Mouse (Mus musculus) gastrocnemius, postnatal 14 days (tissue): Measurements from ENCODE around the gene Nos3. TPM values are rescaled to one million over a fixed set of nuclear protein-coding genes. Genes with fewer than 3 reads are reported as not detected.
A peak's percentile ranks its signal among the peaks of the same experiment; 100 is the strongest.

ENCODE experiments used
- DNase-seq: peaks from one replicate; pipeline ENCODE4 v3.0.0; 2021; ENCODE audit warnings: mixed read lengths
- intact Hi-C: fragments of 180-260 bp; cut with DNase I; formaldehyde crosslinking; loops from one replicate; pipeline ENCODE4 v1.15.1; 2025; ENCODE audit warnings: low total_unique reads
- long read RNA-seq, 2 experiments: library from polyadenylated mRNA; stranded (forward); transcript quantifications; one replicate each; pipeline ENCODE4 v2.0.0; 2021
- total RNA-seq, 2 experiments: library from RNA; stranded (reverse); gene quantifications; 2 replicates each; pipeline ENCODE4 v1.2.3; 2021

Nos3 gene
- total RNA-seq: 10 to 100 TPM in 1 of 2 experiments, 1 to 10 TPM in 1; 8.6 to 10.6 TPM
- long read RNA-seq, experiment 1, full-length matches to known transcripts: 17 of 22 reads
- long read RNA-seq, experiment 1, partial matches to known transcripts: 1 of 22 reads
- long read RNA-seq, experiment 1, other reads (novel, unspliced or antisense): 4 of 22 reads
- long read RNA-seq, experiment 2, full-length matches to known transcripts: 18 of 28 reads
- long read RNA-seq, experiment 2, partial matches to known transcripts: 6 of 28 reads
- long read RNA-seq, experiment 2, other reads (novel, unspliced or antisense): 4 of 28 reads

DNA sequence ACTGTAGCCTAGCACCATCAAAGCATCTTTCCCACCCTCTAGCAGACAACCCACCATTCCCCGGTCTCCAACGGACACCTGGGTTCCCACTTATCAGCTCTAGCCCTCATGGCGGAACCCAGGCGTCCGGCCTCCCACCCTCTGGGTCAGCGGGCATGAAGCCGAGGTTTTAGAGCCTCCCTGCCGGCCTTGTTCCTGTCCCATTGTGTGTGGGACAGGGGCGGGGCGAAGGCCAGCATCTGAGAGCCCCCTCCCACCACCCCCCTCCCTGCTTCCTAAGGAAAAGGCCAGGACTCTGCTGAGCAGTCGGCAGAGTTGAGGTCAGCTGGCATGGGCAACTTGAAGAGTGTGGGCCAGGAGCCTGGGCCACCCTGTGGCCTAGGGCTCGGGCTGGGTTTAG is at the start of gene Nos3:
Gene Nos3 (plus strand): TSS at position 303 of the 400 bp plus-strand sequence.
- peak; percentile 61 for DNase-seq
- intact Hi-C loops: no loop called here

DNA sequence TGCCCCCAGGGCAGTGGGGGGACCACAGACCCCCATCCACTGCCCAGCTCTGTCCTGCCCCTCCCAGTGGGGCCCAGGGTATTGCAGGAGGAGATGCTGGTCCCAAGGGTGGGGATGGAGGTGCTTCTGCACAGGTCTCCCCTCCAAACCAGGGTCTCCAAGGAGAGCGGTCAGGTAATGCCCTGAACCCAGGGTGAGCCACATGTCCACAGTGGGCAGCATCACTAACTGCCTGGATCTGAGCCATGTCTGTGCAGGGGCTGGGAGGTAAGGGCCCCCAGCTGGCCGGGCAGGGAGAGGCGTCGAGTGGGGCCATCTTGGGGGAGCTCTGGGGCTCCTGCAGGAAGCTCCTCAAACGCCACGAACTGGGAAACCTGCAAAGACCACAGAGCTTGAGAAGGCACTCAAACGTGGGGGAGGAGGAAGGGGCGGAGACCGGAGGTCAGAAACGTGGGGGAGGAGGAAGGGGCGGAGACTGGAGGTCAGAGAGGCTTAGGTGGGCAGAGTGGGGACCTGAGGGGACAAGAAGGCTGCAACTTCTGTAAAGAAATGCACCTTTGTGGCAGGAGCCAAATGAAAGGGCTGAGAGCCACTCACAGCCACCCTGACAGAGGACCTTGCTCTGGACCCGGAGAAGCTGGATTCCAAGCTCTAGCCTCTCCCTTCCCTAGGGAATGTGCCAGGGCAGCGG is 44.7 kb upstream of the Nos3 start:
- DNase-seq: no peak
- intact Hi-C loops: no loop called here

DNA sequence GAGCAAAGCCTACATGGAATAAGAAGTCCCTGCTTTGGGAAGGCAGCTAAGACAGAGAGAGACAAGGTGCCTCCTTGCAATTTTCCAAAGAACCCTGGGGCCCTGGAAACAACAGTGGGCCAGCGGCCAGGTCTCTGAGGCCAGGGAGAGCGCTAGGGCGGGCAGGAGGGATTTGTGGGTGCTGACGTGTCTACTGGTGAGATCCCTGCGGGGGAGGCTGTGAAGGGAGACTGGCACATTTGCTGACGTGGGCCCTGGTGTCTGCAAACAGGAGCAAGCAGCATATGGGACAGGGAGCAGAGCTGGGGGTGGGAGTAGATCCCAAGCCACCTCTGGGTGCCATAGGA is 44.2 kb upstream of the Nos3 start:
- no peak for DNase-seq
- intact Hi-C loops: no loop called here

DNA sequence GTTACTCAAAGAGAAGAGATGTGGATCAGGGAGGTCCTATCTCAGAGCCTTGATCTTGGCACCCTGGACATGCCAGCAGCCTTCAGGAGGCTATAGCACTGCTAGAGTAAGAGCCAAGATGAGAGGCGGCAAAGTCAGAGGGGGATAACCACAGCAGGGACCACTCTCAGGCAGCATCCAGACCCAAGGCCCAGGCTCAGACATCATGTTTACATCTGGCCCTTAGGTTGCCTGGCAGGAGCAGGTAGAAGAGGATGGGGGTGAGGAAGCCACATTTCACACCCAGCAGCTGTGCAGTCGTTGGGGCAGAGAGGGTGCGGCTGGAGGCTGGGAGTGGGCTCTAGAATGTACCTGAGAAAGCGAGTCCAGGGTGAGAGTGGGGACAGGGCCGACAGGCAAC is 43.7 kb upstream of the Nos3 start:
- intact Hi-C loops: no loop called here
- DNase-seq: no peak

DNA sequence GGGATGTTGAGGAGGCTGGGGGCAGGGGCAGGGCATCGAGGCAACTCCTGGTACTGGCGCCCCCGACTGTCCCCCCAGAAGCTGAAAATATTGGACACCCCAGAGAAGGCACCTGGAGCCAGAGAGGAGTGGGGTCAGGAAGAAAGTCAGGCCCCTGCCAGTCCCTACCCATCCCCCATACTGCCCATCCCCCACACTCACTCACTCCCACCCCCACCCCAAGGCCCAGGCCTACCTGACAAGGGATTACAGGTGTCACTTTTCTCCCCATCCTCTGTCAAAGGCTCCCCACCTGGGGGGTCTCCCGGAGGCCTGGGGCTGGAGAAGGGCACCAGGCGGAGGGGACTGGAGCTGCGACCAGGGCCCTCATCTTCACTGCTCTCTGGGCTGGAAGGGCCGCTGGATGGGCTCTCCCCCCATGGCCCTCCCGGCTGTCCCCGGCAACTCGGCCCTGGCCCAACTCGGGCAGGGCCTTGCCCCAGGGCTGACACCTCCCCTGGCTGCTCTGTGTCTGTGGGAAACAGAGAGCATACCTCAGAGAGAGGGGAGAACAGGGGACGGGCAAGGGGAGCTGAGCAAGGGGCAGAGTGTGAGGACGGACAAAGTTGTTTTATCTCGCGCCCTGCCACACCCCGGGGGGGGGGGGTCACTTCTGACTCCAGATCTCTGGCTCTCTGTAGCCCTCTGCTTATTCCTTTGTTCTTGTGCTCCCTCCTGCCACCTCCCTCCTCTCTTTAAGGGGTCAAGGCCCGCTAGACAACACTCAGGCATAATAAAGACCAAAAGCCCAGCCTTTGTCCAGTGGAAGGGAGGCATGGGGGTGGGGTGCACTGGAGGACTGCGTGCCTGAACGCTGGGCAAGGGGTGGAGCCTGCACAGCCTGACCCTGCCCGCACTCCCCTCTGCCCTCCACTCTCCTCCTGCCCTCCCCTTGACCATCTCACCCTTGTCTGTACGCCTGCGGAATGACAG is 42.6 kb upstream of the Nos3 start:
- intact Hi-C loops: no loop called here
- no peak for DNase-seq

DNA sequence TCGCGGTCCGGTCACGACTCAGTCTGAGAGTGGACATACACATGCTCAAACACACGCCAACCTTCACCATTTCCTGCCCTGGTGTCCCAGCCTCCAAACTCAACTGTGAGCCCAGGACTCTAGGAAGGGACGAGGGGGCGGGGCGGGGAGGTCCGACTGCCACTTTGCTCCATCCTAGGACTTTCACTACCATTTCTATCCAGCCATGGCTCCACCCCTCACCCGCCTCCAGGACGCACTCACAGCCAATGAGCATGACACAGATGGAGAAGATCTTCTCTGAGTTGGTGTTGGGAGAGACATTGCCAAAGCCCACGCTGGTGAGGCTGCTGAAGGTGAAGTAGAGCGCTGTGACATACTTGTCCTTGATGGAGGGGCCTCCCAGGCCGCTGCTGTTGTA is 39.4 kb upstream of the Nos3 start:
- DNase-seq: no peak
- intact Hi-C loops: no loop called here

DNA sequence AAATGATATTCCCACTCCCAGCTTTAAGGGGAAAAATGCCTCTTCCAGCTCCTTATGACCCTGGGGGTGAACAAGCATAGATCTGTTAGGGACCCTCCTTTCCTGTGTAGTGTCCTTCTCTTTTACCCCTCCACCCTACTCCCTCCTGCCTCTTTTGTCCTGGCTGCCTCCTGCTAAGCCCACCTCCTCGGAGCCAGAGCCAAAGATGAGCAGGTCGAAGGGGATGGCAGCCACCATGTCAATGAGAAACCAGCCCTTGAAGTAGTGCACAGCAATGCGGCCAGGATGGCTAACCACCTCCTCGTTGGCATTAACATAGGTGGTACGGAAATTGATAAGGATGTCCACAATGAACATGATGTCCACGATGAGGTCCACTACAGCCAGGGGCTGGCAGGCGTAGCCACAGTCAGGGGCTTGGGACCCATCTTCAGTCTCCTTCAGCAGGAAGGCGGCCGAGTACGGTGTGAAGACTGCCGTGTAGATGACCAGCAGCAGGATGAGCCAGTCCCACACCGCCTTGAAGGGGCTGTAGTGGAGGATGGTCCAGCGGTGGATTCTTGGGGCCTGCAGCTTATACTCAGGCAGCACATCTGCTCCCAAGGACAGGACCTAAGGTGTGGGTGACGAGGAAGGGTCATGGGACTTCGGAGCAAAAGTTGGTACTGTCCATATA is 38.3 kb upstream of the Nos3 start:
- intact Hi-C loops: no loop called here

DNA sequence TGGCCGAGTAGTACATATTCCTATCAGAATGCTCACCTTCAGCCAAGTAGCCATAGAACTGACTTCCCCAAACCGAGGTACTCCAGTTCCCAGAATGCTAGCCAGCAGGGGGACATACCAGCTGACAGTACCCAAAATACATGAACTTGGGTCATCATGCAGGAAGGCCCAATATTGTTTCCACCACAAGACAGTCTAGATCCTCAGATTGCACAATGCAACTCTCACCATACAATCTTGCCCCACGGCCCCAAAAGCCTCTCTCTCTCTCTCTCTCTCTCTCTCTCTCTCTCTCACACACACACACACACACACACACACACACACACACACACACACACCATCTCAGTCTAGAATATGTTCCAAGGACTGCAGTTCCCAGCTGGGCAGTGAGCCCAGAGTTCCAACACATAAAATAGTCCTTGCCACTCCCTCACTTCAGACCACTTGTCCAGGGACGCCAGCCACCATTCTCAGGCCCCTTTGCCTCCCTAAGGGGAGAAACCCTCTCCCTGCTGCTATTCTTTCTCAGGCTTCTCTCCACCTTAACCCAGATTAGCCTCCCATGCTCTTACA is 37.7 kb upstream of the Nos3 start:
- intact Hi-C loops: no loop called here
- no peak for DNase-seq

More for the DNA sequence above, 38.3 kb upstream of the Nos3 start:
- DNase-seq: no peak

DNA sequence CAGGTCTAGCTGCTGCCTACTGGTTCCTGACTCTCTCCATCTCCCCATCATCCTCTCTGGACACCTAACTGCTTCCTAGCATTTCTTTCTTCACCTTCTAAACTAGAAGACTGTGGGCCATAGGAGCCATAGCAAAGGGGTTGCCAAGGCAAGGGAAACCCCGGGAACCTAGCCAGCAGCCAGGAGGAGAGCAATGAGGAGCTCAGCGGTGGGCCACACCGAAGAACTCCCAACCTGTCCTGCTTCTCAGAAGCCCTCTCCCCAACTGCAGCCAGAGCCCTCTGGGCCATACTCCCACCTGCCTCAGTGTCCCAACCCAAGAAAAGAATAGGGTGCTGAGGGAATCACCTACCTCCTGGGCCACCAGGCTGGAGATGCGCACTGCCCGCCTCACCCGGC is 35.8 kb upstream of the Nos3 start:
- no peak for DNase-seq
- intact Hi-C loops: no loop called here

DNA sequence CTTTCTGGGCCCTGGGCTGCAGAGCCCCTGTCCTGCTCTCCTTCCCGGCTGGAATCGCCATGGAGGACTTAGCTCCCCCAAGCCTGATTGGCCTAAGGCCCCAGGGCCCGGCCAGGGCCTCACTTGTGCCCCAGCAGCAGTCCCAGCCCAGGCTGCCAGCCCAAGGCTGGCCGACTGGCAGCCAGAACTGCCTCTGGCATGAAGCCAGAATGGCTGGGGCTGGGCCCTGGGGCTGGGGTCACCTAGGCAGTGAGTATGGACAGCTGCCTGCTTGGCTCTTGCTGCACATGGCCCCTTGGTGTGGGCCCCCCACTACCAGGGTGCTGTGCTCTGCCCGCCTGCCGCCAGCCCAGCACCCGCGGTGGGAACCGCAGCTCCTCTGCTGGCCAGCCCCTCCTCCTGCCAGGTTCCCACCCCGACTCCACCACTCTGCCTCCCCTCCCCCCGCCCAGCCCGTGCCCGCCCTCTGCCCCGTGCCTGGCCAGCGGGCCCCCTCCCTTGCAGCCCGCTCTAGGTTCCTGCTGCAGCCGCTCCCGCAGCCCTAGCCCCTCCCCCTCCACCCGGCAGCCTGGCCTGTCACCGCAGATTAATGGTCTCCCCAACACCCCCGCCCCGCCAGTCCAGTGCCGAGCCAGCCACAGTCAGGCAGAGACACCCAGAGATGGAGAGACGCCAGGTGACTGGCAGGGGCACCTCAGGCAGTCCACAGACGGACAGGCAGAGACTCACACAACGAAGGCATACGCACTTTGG is 35.2 kb upstream of the Nos3 start:
- intact Hi-C loops: no loop called here
- DNase-seq: peak; percentile 87

DNA sequence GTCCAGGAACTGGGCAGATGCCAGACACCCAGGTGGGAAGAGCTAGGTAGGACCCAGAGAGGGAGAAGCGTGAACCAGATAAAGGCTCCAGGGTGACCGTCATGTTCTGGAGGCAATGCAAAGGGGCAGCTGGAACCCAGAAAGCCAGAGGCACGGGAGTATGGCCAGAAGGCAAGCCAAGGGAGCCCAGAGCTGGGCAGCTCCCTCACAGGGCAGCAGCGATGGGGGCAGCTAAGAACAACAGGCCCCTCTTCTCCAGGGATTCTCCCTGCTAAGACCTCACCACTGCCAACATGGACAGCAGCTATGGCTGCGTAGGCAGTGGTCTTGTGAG is 34.7 kb upstream of the Nos3 start:
- intact Hi-C loops: no loop called here
- no peak for DNase-seq

DNA sequence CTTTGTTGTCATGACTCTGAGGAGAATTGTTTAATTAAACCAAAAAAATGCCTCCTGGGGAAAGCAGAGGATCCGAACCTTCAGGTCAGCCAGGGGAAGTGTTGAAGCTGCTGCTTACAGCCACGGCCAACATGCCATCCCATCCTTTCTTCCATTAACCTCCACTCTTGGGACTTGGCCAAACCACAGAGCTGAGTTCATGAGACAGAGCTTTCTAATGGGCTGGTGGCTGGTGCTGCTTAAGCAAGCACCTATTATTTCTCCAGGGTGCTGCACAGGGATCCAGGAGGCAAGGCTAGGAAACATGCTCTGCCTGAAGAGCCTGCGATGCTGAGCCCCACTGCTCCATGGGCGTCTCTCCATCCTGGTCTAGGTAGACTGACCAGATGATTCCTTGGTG is 32.2 kb upstream of the Nos3 start:
- intact Hi-C loops: no loop called here

DNA sequence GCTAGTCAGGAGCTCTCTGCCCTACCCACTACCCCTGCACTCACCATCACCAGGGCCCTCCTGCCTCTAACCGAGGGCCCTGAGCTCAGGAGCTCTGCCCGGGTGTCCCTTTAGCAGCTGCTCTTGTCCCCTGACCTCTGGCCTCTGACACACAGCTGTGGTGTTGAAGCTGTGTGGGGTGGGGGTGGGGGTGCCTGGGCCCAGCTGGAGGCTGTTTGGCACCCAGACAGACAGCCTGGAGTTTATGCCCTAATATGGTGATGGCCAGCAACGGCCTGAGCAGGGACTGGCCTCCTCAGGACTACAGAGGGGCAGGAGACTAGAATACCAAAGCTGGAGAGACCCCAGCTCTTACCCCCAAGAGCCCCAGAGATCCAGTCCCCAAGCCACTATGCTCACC is 29.9 kb upstream of the Nos3 start:
- DNase-seq: no peak
- intact Hi-C loops: no loop called here

More for the DNA sequence above, 32.2 kb upstream of the Nos3 start:
- no peak for DNase-seq

DNA sequence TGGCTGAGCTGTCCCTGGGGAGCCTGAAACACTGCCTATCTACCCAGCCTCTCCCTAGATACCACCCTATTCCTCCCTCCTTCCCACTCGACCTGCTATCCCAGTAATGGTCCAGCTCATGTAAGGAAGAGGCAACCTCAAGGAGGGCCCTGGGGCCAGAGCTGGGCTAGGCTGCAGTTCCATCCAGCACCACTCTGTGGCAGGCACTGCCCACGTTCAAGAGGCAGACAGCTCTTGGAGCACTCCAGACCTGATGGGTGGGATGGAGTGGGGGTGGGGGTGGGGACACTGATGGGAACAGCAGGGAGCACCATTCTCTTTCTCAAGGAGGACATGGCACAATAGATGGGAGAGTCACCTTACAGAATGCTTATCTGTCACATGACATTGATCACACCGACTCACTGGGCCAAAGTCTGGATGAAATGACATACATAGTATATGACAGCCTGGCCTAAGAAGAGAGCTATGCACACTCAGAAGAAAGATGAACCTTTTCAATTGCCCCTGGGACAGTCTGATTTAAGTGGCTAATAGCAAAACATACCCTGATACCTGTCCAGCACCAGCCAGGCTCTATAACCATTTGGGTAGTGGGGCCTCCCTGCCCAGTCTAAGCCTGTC is 28.6 kb upstream of the Nos3 start:
- intact Hi-C loops: loop anchor here (2.0 kb wide), 1 partner anchor 23 kb away; no protein-coding TSS in a partner anchor
- peak; percentile 55 for DNase-seq

DNA sequence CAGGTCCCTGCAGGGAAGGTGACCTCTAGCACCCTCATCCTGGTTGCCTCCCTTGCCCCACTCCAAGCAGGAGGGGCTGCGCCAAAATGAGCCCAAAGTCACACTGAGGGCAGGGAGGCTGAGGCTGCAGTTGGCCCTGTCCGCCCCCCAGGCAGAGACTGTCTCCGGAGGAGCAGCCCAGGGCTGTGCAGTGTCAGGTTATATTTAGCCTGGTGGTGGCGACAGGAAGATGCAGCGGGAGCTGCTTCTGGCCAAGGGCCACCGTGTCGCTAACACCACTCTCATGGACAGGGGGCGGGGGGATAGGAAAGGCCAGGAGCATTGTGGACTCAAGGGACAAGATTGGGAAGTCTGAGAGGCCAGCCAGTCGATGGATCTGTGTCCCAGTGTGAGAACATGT is 27.2 kb upstream of the Nos3 start:
- intact Hi-C loops: loop anchor here (2.0 kb wide), 1 partner anchor 21 kb away; no protein-coding TSS in a partner anchor
- DNase-seq: no peak

DNA sequence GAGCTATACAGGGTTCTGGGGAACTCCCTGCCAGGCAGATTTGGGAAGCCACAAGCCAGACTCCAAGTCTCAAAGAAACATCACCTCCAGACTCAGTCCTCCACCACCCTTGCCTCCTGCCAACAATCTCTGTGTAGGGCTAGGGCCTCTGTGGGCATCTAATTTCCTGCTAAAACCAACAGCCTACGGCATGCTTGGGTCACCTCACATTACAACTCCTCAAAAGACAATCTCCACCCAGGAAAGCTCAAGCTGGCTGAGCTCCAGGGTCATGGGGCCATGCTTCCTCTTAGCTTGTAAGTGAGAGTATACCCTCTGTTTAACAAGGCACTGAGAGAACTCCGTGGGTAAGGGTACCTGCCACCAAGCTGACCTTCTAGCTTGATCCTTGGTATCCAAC is 26.8 kb upstream of the Nos3 start:
- intact Hi-C loops: loop anchor here (2.0 kb wide), 1 partner anchor 21 kb away; no protein-coding TSS in a partner anchor
- no peak for DNase-seq

DNA sequence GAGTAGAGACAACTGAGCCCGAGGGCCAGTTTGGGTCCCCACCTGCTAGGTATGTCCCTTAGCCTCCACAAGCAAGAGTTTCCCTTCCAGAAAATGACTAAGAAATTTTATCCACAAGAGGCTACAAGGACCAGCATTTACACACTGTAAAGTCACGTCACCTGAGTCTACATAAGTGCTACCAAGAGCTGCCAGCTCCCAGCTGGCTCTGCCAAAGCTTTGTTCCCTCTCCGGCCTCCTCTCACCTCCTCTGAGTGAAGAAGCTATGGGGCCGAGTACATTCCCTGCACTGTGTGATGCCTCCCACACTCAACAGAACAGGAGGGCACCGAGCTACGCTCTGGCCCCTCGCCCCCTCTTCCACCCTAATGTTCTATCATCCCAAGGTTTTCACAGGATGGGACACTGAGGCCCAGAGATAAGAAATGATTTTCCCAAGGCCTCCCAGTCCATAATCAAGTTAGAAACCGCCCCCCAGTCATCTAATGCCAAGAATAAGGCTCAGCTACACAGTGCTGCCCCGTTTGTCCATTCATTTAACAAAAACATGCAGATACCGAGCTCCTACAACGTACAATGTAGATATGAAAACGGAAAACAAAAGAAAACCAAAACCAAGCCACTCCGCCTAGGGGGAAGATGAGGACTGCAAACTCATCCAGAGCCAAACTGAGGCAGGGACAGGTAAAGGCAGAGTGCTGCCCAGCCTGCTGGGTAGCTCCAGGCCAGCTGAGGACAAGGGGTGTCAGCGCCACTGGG is 22.2 kb upstream of the Nos3 start:
- no peak for DNase-seq
- intact Hi-C loops: no loop called here

DNA sequence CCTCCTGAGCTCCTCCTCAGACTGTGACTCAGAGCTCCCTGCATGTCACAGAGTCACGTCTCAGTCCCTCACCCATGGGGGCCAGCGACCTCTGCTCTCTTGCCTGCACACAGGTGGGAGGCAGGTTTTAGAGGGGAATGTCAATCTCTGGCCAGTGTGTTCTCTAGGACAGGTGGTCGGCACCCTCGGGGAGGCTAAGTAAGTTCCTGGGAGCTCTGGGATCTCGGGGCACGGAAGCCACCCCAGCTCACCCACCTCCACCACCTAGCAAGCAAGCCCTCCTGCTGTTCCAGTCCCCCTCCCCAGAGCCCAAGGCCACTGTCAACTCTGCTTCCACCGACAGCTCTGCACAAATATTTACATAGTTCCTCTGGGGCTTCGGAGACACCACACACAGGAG is 21.6 kb upstream of the Nos3 start:
- intact Hi-C loops: no loop called here

More for the DNA sequence above, 21.6 kb upstream of the Nos3 start:
- no peak for DNase-seq
